Mouse (Mus musculus): ENCODE data around the gene Fam78b. TPM values are rescaled to one million over a fixed set of nuclear protein-coding genes. Genes with fewer than 3 reads are reported as not detected.

Gene Fam78b
- polyA plus RNA-seq (2016; fragmentation: Nextera tagmentation; extraction: Ambion mirVana) = 1.5 and 2.8 TPM in 2 replicates

GRCm38 (mm10) chr1:167001174-167001843 lies at the start of gene Fam78b:
TSS of gene Fam78b (plus strand) at chr1:167001417.
- H3K27ac ChIP-seq = peak within 1 kb of the TSS; percentile 81
- H3K27me3 ChIP-seq = peaks cover 26% of the 10 kb centered on the region
- H3K4me1 ChIP-seq = peaks cover 13% of the 10 kb centered on the region; the same call in 1 of the 2 replicates
- H3K4me3 ChIP-seq = peak within 1 kb of the TSS; percentile 94
- H3K4me2 ChIP-seq (replicated peaks) = peak within 1 kb of the TSS; percentile 94
- peak; percentile 62; the same call in 1 of the 2 replicates for ATAC-seq (ENCODE audit: insufficient number of reproducible peaks, insufficient read depth, low FRiP score, low TSS enrichment)
- under 1% methylated on average over 79 of the region's 85 CpGs for WGBS
- no peaks in the 10 kb centered on the region for H3K9me3 ChIP-seq
- H3K36me3 ChIP-seq = no peaks in the 10 kb centered on the region
- peak within 1 kb of the TSS; percentile 79 for H3K9ac ChIP-seq

- Histone ChIP-seq H3K4me2 (replicated peaks) (no peak overlapping the region), H3K27ac (no peak overlapping the region), H3K9ac (no peak overlapping the region), H3K27me3 (no peaks in the 10 kb centered on the region), H3K4me3 (no peak overlapping the region), H3K9me3 (no peaks in the 10 kb centered on the region), H3K36me3 (no peaks in the 10 kb centered on the region), H3K4me1 (no peaks in the 10 kb centered on the region)
- ATAC-seq (ENCODE audit: insufficient number of reproducible peaks, insufficient read depth, low FRiP score, low TSS enrichment) = no peak
- WGBS = 30% methylated on average over 10 of the region's 10 CpGs
Observed at GRCm38 (mm10) chr1:166964508-166964907, 36.7 kb upstream of the Fam78b start.

GRCm38 (mm10) chr1:166968271-166968670 lies 32.9 kb upstream of the Fam78b start:
- no peaks in the 10 kb centered on the region for H3K4me1 ChIP-seq
- WGBS = 75% methylated on average over 5 of the region's 5 CpGs
- no peaks in the 10 kb centered on the region for H3K9me3 ChIP-seq
- no peaks in the 10 kb centered on the region for H3K27me3 ChIP-seq
- H3K4me3 ChIP-seq = no peak overlapping the region
- no peaks in the 10 kb centered on the region for H3K36me3 ChIP-seq
- ATAC-seq (ENCODE audit: insufficient number of reproducible peaks, insufficient read depth, low FRiP score, low TSS enrichment) = no peak
- no peak overlapping the region for H3K9ac ChIP-seq
- no peak overlapping the region for H3K27ac ChIP-seq
- no peak overlapping the region for H3K4me2 ChIP-seq (replicated peaks)

GRCm38 (mm10) chr1:166973731-166974130 lies 27.5 kb upstream of the Fam78b start:
- Histone ChIP-seq H3K9ac (no peak overlapping the region), H3K27ac (no peak overlapping the region), H3K4me1 (no peaks in the 10 kb centered on the region), H3K4me2 (replicated peaks) (no peak overlapping the region), H3K27me3 (no peaks in the 10 kb centered on the region), H3K36me3 (no peaks in the 10 kb centered on the region), H3K4me3 (no peak overlapping the region), H3K9me3 (no peaks in the 10 kb centered on the region)
- ATAC-seq (ENCODE audit: insufficient number of reproducible peaks, insufficient read depth, low FRiP score, low TSS enrichment) = no peak
- WGBS = 83% methylated on average over 3 of the region's 3 CpGs

- Histone ChIP-seq H3K4me3 (no peak overlapping the region), H3K4me1 (no peaks in the 10 kb centered on the region), H3K9me3 (no peaks in the 10 kb centered on the region), H3K27me3 (no peaks in the 10 kb centered on the region), H3K36me3 (no peaks in the 10 kb centered on the region), H3K9ac (no peak overlapping the region), H3K4me2 (replicated peaks) (no peak overlapping the region), H3K27ac (no peak overlapping the region)
- ATAC-seq (ENCODE audit: insufficient number of reproducible peaks, insufficient read depth, low FRiP score, low TSS enrichment) = no peak
- 45% methylated on average over 5 of the region's 5 CpGs for WGBS
Observed at GRCm38 (mm10) chr1:166978611-166979010, 22.6 kb upstream of the Fam78b start.

- H3K27me3 ChIP-seq = no peaks in the 10 kb centered on the region
- H3K9me3 ChIP-seq = no peaks in the 10 kb centered on the region
- no peaks in the 10 kb centered on the region for H3K4me1 ChIP-seq
- 35% methylated on average over 5 of the region's 5 CpGs for WGBS
- ATAC-seq (ENCODE audit: insufficient number of reproducible peaks, insufficient read depth, low FRiP score, low TSS enrichment) = no peak
- H3K4me3 ChIP-seq = no peak overlapping the region
- H3K36me3 ChIP-seq = no peaks in the 10 kb centered on the region
- no peak overlapping the region for H3K9ac ChIP-seq
- H3K27ac ChIP-seq = no peak overlapping the region
- H3K4me2 ChIP-seq (replicated peaks) = no peak overlapping the region
Observed at GRCm38 (mm10) chr1:166994266-166994665, 7.0 kb upstream of the Fam78b start.

- WGBS = 88% methylated on average over 8 of the region's 8 CpGs
- Histone ChIP-seq H3K9me3 (no peaks in the 10 kb centered on the region), H3K4me2 (replicated peaks) (no peak overlapping the region), H3K27ac (no peak overlapping the region), H3K9ac (no peak overlapping the region), H3K4me3 (no peak overlapping the region), H3K36me3 (no peaks in the 10 kb centered on the region), H3K4me1 (no peaks in the 10 kb centered on the region), H3K27me3 (0 out of 2 replicates have a peak, but pooled peaks cover 2% of the 10 kb centered on the region)
- no peak for ATAC-seq (ENCODE audit: insufficient number of reproducible peaks, insufficient read depth, low FRiP score, low TSS enrichment)
Observed at GRCm38 (mm10) chr1:166996250-166996649, 5.0 kb upstream of the Fam78b start.

- H3K4me3 ChIP-seq = no peak overlapping the region
- WGBS = 53% methylated on average over 7 of the region's 7 CpGs
- H3K9me3 ChIP-seq = no peaks in the 10 kb centered on the region
- ATAC-seq (ENCODE audit: insufficient number of reproducible peaks, insufficient read depth, low FRiP score, low TSS enrichment) = no peak
- peaks cover 8% of the 10 kb centered on the region for H3K27me3 ChIP-seq
- H3K9ac ChIP-seq = no peak overlapping the region
- H3K27ac ChIP-seq = no peak overlapping the region
- H3K4me2 ChIP-seq (replicated peaks) = no peak overlapping the region
- no peaks in the 10 kb centered on the region for H3K36me3 ChIP-seq
- peaks cover 4% of the 10 kb centered on the region; the same call in 1 of the 2 replicates for H3K4me1 ChIP-seq
Observed at GRCm38 (mm10) chr1:166996811-166997210, 4.4 kb upstream of the Fam78b start.

- H3K27ac ChIP-seq = peak overlapping the region; percentile 81
- H3K9me3 ChIP-seq = no peaks in the 10 kb centered on the region
- H3K4me2 ChIP-seq (replicated peaks) = peak overlapping the region; percentile 94
- peaks cover 13% of the 10 kb centered on the region; the same call in 1 of the 2 replicates for H3K4me1 ChIP-seq
- ATAC-seq (ENCODE audit: insufficient number of reproducible peaks, insufficient read depth, low FRiP score, low TSS enrichment) = peak; percentile 79
- under 1% methylated on average over 35 of the region's 76 CpGs for WGBS
- no peaks in the 10 kb centered on the region for H3K36me3 ChIP-seq
- peak overlapping the region; percentile 79 for H3K9ac ChIP-seq
- H3K27me3 ChIP-seq = peaks cover 26% of the 10 kb centered on the region
- peak overlapping the region; percentile 94 for H3K4me3 ChIP-seq
Observed at GRCm38 (mm10) chr1:167000529-167001173, 566 bp upstream of the Fam78b start.

- WGBS = under 1% methylated on average over 30 of the region's 30 CpGs
- Histone ChIP-seq H3K4me1 (peaks cover 13% of the 10 kb centered on the region; the same call in 1 of the 2 replicates), H3K27me3 (peaks cover 26% of the 10 kb centered on the region), H3K9ac (peak overlapping the region; percentile 79), H3K36me3 (no peaks in the 10 kb centered on the region), H3K4me3 (peak overlapping the region; percentile 94), H3K9me3 (no peaks in the 10 kb centered on the region), H3K4me2 (replicated peaks) (peak overlapping the region; percentile 94), H3K27ac (no peak overlapping the region)
- no peak for ATAC-seq (ENCODE audit: insufficient number of reproducible peaks, insufficient read depth, low FRiP score, low TSS enrichment)
Observed at GRCm38 (mm10) chr1:167001844-167002485, 748 bp downstream of the Fam78b start.

- Histone ChIP-seq H3K27me3 (peaks cover 26% of the 10 kb centered on the region), H3K4me3 (peak overlapping the region; percentile 94), H3K27ac (no peak overlapping the region), H3K9me3 (no peaks in the 10 kb centered on the region), H3K36me3 (no peaks in the 10 kb centered on the region), H3K4me2 (replicated peaks) (peak overlapping the region; percentile 94), H3K9ac (no peak overlapping the region), H3K4me1 (peaks cover 13% of the 10 kb centered on the region; the same call in 1 of the 2 replicates)
- WGBS = 1% methylated on average over 19 of the region's 19 CpGs
- ATAC-seq (ENCODE audit: insufficient number of reproducible peaks, insufficient read depth, low FRiP score, low TSS enrichment) = no peak
Observed at GRCm38 (mm10) chr1:167002486-167002850, 1.3 kb downstream of the Fam78b start.

Measured in embryonic facial prominence, embryonic 12.5 days (tissue).